ENCODE assay signal across 8 mouse cellular contexts in the genomic region with DNA sequence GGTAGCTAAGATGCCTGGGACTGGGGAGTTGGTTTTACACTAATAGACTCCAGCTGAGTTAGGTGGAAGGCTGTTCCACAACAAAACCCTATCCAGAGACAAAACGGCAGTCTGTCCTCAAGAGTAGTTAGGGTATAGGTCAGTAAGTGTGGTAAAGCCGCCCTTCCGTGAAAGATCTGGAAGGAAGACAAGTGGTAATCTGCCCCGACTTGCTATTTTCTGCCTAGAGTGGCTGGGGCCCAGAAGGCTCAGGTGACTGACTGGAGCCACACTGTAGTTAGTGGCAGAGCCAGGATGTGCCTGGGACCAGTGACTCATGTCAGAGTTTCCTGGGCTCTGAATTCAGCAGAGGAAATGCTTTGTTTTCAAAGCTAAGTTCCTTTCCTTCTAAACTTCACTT.
DNase-seq lines count a peak whose midpoint lies in the region; ATAC-seq and TF ChIP-seq lines count a peak whose summit lies in the region.

No protein-coding gene starts in this region.

- 32% methylated on average over 4 of the region's 4 CpGs for whole genome bisulfite sequencing in kidney, adult 2 months
- 26% methylated on average over 4 of the region's 4 CpGs for WGBS in heart, embryonic 10.5 days
- 33% methylated on average over 4 of the region's 4 CpGs for WGBS in limb, embryonic 14.5 days

- H3K4me2 ChIP-seq in limb, embryonic 14.5 days (replicated peaks; ENCODE audit: low read depth, low read length, severe bottlenecking): no peak overlapping the region

- peak overlapping the region; percentile 15; the same call in 1 of the 2 replicates for H3K27ac ChIP-seq in kidney, adult 2 months (ENCODE audit: insufficient read depth, low read depth, low read length)
- H3K27ac ChIP-seq in heart, embryonic 10.5 days: peak overlapping the region; percentile 52
- H3K27ac ChIP-seq in limb, embryonic 14.5 days (replicated peaks; ENCODE audit: low read depth, low read length): peak overlapping the region; percentile 33; the same call in 1 of the 2 replicates

- H3K36me3 ChIP-seq in kidney, adult 2 months (ENCODE audit: control insufficient read depth, insufficient read depth, low read length): no peaks in the 10 kb centered on the region
- H3K36me3 ChIP-seq in heart, embryonic 10.5 days: no peaks in the 10 kb centered on the region
- no peaks in the 10 kb centered on the region for H3K36me3 ChIP-seq in limb, embryonic 14.5 days (ENCODE audit: control insufficient read depth, insufficient read depth, low read length)

- ATAC-seq in activated CD4-positive, CD25-positive, alpha-beta regulatory T cell, adult 4 months: peak; percentile 36
- no peak; the same call in 1 of the 2 replicates for ATAC-seq in limb, embryonic 14.5 days (ENCODE audit: low FRiP score, low read depth)

- no peak for TF ChIP-seq CTCF in kidney, adult 2 months (conservative IDR thresholded peaks at IDR 0.05; ENCODE audit: insufficient read depth, insufficient read length, low read depth, low read length)

- H3K4me3 ChIP-seq in kidney, adult 2 months (ENCODE audit: insufficient read depth, low read depth, low read length): no peak overlapping the region
- H3K4me3 ChIP-seq in heart, embryonic 10.5 days: no peak overlapping the region
- H3K4me3 ChIP-seq in limb, embryonic 14.5 days (replicated peaks; ENCODE audit: low read length): no peak overlapping the region

- H3K4me1 ChIP-seq in kidney, adult 2 months (ENCODE audit: control insufficient read depth, insufficient read depth, low read length): no peaks in the 10 kb centered on the region
- H3K4me1 ChIP-seq in heart, embryonic 10.5 days: peaks cover 26% of the 10 kb centered on the region
- H3K4me1 ChIP-seq in limb, embryonic 14.5 days (ENCODE audit: control insufficient read depth, insufficient read depth, low read length): peaks cover 8% of the 10 kb centered on the region; the same call in 1 of the 2 replicates

- no peaks in the 10 kb centered on the region for H3K27me3 ChIP-seq in kidney, adult 2 months (replicated peaks; ENCODE audit: control insufficient read depth, insufficient read depth, low read length)
- peaks cover 5% of the 10 kb centered on the region; the same call in 1 of the 2 replicates for H3K27me3 ChIP-seq in heart, embryonic 10.5 days (ENCODE audit: insufficient read depth, poor library complexity, severe bottlenecking)
- H3K27me3 ChIP-seq in limb, embryonic 14.5 days (ENCODE audit: control insufficient read depth, insufficient read depth, low read length): no peaks in the 10 kb centered on the region

- H3K9me3 ChIP-seq in heart, embryonic 10.5 days: no peaks in the 10 kb centered on the region
- H3K9me3 ChIP-seq in limb, embryonic 14.5 days (ENCODE audit: control insufficient read depth, low read length): no peaks in the 10 kb centered on the region

- DNase-seq in kidney, adult 2 months: peak; percentile 40
- no peak for DNase-seq in kidney, adult 11 months
- DNase-seq in heart, embryonic 10.5 days (ENCODE audit: low spot score): no peak
- DNase-seq in limb, embryonic 14.5 days (ENCODE audit: low spot score): no peak
- DNase-seq in cerebellum, postnatal 25 days: no peak
- DNase-seq in frontal cortex, postnatal 14 days (ENCODE audit: low spot score in 2 of 2): no peak
- no peak for DNase-seq in spleen, postnatal 4 days (ENCODE audit: low spot score in 2 of 2)

- H3K9ac ChIP-seq in limb, embryonic 14.5 days (ENCODE audit: low read depth, low read length, severe bottlenecking): no peak overlapping the region

- TF ChIP-seq POLR2A in kidney, adult 2 months (IDR thresholded peaks at IDR 0.05; ENCODE audit: low read depth, low read length): no peak
- TF ChIP-seq POLR2A in limb, embryonic 14.5 days (IDR thresholded peaks at IDR 0.05; ENCODE audit: borderline replicate concordance, extremely low read depth, insufficient read depth, insufficient read length): no peak
